Mouse (Mus musculus) cerebellum, postnatal 4 days (tissue): ENCODE results near the gene Spock1.

ENCODE experiments used
- DNase-seq, 2 experiments: peaks; one replicate each; pipeline ENCODE4 v3.0.0; 2022; ENCODE audit warnings: low spot score in 2 of 2, mixed read lengths in 1 of 2

The Spock1 gene

DNA sequence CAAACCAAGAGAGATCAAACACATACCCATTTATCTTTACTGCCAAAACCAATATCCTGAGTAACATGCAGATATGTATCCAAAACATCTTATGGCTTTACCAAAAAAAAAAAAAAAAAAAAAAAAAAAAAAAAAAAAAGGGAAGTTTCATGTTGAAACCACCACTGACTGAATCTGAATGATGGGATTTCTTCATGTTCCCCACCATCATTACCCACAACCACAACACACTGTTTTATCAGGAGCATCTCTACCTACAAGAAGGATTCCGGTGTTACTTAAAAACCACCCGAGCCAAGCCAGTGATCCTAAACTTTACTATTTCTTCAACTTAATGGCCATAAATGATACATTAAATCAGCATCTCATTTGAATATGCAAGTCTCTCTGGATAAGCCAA, 109.5 kb downstream of the Spock1 start:
- DNase-seq, result no peak

DNA sequence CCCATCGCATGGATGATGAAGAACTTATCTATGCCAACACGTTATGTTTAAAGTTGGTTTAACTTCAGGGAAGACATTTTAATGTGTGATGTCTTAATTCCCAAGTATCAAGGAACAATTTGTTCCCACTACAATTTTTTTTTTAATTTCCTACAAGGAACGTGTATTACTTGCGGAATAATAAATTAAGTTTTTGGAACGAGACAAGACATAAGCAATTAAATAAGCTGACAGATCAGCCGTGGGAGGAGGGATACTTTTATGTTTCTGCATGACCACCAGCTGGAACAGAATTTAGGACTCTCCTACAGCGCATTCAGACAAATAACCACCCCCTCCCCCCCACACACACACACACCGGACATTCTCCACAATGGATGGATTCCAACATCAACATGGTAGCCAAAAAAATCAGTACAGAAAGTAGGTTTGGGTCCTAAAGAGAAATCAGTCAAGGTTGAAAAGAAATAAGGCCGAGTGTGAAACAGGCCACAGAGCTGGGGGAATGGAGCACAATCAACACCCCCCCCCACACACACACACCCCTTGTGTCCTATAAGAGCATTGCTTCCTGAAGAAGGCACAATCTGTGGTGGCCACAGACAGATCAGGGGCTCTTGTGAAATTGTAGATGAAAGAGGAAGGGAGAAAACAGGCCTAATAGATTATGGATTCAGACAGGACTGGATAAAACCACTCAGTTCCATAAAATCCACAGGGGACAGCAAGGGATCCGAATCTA, 111.0 kb downstream of the Spock1 start:
- DNase-seq, result no peak

DNA sequence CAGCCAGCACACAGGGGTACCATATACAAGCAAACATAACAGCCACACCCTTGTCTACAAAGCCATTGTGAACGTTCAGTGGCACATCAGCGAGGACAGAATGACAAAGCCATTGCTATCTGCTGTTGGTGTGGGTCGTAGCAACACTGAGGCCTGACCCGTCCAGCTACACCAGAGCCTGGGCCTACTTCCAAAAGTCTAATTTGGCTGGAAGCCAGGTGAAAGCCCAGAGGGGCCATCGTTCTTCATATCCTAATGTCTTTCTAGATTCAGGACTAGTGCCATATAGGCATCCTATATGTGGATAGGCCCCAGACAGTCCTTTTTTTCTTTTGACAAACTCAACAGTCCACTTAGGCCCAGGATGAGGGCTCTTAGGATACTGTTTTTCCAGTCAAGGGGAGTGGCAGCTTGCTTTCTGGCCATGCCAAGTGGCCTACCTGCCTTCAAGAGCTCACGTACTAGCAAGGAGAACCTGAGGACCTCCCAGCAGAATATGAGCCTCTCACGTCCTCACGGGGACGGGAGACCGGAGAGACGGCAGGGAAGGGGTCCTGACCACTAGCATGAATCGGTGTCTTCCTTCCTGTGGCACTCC, 114.4 kb downstream of the Spock1 start:
- DNase-seq, result peak in 1 of 2 experiments; percentile 50

DNA sequence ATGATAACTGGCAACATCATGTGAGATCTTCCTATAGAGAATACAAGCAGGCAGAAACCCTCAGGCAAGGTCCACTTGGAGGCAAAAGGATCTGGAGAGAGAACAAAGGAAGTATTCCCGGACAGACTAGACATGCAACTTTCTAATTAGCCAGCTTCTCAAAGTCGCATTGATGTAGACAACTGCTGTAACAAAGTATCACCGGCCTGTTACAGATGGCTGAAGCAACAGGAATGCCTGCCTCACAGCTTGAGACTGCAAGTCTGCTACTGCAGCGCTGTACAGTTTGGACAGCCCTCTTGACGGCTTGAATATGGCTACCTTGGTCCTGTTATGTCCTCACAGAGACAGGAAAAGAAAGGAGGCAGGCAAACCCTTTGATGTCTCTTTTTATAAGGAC, 118.3 kb downstream of the Spock1 start:
- no peak for DNase-seq

DNA sequence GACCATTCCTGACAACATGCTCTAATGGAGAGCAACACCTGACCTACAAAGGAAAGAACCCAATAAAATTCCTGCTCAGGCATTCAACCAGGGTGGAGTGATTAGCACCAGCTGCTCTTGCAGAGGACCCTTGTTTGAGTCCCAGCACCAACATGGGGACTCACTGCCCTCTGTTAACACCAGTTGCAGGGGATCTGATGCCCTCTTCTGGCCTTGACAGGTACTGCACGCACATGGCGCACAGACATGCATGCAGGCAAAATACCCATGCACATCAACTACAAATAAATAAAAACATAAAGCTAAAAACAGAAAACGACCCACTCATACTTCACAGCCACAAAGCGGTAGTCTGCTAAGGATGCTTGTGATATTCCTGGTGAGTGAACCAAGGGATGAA, 119.8 kb downstream of the Spock1 start:
- DNase-seq, result no peak

DNA sequence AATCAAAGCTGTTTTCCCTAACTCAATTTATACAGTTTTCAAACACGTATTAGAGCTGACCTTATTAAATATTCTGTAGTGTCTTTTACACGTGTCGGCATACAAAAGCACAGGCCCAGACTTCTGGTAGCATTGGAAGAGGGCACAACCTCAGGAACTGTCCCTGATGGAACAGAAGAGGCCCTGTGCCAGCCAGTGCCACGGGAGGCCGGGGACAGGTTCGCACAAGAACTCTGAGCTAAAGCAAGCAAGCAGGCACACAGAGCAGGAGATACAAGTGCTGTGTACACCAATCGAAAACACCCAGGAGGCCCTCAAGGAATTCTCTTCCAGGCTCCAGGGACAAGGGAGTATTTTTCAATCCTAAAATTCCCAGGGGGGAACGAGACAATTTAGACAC, 121.9 kb downstream of the Spock1 start:
- DNase-seq, result no peak

DNA sequence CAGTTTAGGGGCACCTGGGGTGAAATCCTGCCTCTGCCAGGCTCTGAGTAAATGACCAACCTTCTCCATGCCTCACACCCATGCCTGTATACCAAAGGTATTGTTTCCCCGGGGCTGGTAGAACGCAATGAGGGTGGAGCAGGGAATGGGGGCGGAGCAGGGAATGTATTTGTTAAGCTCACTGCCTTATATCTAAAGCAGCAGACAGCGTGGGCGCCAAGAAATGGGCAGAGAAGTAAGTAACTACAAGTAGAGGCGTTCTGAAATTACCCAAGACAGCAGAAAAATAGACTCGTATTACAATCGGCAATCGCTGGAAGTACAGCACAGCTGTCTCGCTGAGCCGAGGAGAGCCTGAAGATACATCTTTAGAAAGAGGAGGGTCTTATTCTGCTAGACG, 125.2 kb downstream of the Spock1 start:
- DNase-seq, result no peak

DNA sequence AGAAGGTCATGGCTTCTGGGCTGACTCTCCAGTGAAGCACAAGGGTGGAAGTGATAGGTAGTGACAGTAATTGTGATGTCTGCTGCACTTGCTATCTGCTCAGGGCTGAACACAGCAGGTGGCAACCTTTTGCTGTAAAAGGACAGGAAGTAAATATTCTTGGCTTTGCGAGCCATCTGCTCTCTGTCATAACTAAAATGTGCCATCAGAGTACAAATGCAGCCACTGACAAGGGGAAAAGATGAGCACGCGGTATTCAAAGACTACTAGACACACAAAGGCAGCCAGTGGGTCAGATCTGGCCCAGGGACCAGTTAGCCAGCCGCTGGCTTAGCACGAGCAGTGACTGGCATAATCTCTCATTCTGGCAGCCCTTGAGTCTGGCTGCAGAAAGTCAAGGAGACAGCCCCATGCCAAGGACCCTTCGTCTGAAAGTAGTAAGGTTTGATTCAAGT, 126.0 kb downstream of the Spock1 start:
- peak in 1 of 2 experiments; percentile 35 for DNase-seq

DNA sequence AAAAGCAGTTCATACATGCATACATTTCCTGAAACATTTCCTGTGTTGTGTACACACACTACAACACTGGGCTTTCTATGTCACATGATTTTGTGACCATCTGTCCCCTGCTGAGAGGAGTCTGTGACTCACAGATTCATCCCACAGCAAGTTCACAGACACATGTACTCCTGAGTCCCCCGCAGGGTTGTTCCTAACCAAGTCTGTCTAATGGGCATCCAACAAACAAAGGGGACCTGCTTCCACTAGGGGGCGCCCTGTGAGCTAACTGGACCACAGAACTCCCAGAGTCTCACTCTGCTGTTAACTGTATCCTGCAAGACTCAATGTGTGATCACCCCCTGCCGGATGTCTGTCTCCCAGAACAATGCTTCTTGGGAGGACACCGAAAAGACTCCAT, 129.0 kb downstream of the Spock1 start:
- peak in 1 of 2 experiments; percentile 18 for DNase-seq

DNA sequence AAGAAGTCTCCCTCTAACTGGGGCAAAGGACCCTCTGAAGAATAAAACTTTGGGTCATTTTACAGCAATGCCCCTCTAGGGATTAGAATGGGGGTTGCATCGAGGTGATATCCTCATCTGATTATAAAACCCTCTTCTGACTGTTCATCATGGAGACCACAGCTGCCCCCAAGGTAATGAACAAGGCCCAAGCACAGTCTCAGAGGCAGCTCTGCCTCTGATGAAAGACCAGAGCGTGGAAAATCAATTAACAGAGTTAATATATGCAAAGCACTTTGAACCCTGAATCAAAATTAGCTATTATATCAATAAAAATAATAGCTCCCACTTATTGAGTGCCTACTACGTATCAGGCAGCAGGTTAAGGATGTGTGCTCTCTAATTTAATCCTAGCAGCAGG, 129.6 kb downstream of the Spock1 start:
- DNase-seq, result no peak

DNA sequence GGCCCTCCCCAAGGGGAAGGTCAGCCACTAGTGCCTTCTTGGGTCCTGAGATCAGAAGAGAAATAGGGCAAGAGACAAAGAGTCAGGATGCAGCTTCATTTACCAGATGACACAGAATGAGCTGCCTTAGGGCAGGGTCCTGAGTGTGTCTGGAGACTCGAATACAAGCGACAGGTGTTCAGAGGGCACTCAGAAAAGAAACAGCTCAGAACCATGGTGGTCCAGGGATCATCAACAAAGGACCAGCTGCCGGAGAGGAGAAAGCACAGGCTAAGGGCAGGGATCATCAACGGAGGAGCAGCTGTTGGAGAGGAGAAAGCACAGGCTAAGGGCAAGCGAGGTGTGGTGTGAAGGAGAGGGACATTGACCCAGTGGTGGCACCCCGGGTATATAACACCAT, 136.1 kb downstream of the Spock1 start:
- no peak for DNase-seq

DNA sequence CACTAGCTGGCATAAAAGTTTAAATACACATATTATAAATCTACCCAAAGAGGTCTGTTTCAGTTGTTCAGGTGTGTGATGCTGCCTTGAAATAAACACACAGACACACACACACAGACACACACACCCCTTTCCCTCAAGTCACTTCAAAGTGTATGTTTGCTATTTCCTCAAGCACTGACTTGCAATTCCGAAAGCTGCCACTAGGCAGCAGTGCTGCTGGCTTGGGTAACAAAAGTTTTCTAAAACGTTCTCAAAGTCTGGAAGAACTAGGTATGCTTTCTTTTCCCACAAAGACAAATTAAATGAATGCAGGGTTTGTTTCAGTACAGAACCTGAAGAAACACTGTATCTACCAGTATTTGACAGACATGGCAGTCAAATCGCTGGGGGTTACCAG, 141.4 kb downstream of the Spock1 start:
- DNase-seq, result no peak

DNA sequence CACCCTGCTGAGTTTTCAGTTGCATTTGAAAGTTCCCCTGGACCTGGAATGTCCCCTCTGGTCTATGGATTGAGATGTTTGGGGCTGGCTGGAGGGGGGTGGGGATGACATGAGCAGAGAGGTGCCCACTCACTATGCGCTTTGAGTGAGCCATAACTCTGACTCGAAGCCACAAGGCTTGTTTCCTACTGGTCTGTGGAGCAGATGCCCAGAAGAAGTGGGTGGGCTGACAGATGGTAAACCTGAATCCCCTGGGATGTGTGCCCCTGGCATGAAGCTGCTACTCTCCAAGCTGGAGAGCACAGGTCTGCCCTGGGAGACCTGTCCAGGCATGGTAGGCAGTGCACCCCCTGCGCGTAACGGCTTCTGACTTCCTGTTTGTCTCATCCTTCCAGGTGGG, 147.0 kb downstream of the Spock1 start:
- DNase-seq, result no peak

DNA sequence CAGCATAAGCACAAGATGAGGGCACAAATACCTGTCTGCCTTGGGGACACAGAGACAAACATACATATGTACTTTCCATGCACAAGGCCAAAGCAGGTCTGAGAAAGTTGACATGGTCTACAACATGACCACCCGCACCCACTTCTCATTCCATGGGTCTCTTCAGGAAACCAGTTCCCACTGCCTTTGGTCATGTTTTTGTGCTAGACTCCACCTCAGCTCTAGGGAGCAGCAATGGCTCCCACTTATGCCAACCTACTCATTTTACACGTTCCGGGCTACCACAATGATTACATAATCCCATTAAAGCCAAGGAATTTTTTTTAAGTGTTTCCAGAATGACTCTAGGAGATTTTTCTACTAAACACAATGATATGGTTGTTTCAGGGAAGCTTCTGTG, 147.5 kb downstream of the Spock1 start:
- DNase-seq, result no peak

DNA sequence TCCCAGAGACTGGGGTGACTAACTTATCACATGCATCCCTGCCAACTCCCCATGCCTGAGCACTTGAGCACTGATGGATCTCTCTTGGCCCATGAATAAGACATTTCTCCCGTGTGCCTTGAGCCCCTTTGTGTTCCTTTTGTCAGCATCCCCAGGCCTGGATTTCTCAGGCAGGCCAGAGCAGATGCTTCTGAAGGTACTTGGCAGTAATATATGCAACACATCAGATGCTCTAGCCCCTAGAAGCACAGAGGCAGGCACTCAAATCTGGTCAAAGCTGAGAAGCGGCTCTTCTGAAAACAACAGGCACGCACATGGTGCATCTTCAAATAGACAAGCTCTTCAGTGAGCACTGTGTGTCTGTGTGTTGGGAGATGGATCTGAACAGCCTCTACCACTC, 151.8 kb downstream of the Spock1 start:
- DNase-seq, result no peak

DNA sequence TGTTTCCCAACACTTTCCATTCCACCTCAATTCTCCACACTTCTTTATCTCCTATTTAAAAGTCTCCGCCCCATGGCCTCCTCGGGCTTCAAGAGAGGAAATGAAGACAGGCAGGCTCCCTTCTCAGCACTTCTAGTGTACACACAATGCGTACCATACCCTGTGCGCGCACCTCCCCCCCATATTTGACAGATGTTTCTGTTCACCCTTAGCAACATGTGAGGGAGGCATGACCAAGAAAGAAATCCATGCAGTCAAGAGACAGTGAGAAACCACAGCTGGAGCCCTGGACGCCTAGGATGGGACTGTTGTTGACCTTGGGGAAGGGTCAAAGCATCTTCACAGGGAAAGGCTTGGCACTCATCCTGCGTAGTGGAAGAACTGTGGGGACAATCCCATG, 157.3 kb downstream of the Spock1 start:
- no peak for DNase-seq

DNA sequence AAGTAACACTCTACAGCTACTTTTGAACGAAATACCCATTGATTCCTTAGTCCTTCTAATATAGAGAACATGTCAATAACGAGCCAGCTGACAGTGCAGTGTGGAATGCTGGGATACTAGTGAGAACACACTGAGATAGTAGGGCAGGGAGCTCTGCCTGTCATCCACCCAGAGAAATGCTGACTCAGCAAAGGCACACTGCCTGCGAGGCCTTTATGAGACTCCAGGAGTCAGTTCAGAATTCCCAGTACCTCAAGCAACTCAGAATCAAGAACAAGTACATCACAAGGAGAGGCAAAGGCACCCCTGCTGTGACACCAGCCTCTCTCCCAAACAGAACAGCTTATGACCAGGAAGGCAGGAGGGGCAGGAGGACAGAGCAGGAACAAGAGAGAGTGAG, 163.5 kb downstream of the Spock1 start:
- no peak for DNase-seq

DNA sequence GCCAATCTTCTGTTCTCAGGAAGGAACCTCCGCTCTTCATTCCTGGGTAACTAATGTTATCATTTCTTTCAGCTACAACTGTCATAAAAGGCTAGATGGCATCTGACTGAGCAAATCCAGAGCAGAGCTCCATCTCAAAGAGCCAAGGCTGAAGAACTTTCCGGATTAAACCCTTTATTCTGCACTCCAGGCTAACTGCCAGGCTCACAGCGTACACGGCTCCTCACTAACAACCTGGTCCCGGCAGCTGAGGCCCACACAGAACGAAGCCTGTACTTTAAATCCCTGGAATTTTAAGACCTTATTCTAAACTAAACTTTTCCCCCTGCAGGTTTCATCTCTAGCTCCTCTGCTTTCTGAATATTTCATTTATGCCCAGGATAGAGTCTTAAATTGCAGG, 166.9 kb downstream of the Spock1 start:
- DNase-seq, result no peak

DNA sequence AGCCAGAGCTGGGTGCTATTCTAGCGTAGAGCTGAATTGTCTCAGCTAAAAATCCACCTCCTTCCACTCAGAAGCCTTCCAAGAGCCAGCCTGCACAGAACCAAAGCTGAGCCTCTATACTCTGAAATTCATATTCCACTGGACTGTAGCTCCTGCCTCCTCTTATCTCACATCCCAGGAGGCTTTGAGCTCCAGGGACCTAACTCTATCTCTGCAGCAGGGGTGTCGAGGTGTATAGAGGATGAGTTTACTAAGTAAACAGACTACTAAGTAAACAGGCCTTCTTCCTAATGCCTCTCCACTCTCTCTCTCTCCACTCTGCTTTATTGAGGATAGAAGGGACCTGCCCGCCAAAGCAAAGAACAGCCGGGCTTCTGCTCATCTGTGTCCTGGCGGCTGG, 167.7 kb downstream of the Spock1 start:
- DNase-seq, result no peak

DNA sequence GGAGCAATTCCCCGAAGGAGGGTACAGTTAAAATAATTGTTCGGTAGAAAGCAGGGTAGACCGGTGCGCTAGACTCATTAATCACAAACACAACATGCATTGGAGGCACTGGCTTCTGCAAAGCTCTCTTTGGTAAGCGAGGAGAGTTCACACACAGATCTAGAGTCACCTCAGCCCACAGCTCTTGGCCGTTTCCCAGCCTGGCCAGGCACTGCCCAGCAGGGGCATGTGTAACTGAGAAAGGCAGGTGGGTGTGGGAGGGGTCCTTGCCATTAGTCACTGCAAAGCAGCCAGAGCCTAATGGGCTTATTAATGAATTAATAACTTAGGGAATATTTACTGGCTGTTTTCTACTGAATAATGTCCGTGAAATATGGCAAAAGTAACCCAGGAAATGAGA, 172.1 kb downstream of the Spock1 start:
- DNase-seq, result no peak

DNA sequence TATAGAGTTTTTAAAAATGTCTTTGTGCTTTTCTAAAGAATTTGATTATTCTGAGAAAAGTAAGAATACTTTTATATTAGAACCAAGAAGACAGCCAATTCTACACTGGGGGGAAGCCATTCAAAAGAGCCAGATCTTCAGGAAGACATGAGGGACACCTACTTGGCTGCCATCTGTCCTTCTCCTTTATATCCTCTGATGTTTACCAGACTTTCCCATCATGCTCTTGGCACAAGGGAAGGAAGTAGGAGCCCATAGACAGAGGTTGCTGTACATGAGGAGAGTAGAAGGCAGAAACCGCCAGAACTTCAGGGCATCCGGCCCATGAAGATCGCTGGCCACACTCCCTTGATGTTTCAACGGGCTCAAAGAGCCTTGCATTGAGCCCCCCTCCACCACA, 173.6 kb downstream of the Spock1 start:
- DNase-seq, result no peak

DNA sequence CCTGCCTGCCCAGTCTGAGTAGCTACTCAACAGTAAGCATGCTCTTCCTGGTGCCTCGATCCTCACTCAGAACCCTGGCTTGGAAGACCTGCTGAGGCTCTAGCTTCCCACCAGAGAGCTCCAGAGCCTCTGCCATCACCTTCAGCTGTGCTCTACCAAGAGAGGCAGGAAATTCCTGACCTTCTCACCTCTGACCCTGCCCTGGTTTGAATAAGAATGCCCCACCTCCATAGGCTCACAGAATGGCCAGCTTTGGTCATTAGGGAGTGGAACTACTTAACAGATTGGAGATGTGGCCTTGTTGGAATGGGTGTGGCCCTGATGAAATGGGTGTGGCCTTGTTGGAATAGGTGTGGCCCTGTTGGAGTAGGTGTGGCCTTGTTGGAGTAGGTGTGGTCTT, 174.6 kb downstream of the Spock1 start:
- no peak for DNase-seq

DNA sequence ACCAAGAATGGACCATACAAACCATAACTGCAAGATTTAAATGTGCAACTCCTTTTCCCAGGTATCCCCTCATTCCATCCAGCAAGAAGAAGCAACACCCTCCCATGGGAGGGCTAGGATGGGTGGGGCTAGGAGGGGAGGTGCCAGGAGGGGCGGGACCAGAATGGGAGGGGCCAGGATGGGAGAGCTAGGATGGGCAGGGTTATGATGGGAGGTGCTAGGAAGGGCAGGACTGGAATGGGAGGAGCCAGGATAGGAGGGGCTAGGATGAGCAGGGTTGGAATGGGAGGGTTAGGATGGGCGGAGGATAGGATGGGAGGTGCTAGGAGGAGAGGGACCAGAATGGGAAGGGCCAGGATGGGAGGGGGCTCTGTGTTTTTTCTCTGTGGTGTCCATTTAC, 175.9 kb downstream of the Spock1 start:
- DNase-seq, result no peak

DNA sequence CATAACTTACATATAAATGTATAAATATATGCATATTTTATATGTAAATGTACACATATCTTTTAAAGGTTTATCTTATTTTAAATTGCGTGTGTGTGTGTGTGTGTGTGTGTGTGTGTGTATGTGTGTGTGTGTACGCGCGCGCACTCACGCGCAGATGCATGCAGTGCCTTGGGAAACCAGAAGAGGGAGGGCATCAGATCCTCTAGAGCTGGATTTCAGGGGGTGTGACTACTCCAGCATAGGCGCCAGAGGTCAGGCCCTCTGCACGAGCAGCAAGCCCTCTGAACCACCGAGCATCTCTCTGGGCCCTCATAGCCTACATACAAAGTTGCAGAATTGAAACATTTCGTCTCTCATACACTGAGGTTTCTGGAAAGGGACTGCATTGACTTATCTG, 180.4 kb downstream of the Spock1 start:
- DNase-seq, result no peak
